Mouse (Mus musculus) forebrain, embryonic 14.5 days (tissue): ENCODE measurements around the gene Abca1. TPM values are rescaled to one million over a fixed set of nuclear protein-coding genes. Genes with fewer than 3 reads are reported as not detected.

ENCODE experiments used
- ATAC-seq: fragments of 200-750 bp; cut with Nextera tagmentation; 2 replicates; pipeline ENCODE4 v1.8.0; 2017; ENCODE audit warnings: mild to moderate bottlenecking, moderate library complexity
- DNase-seq: peaks from one replicate; pipeline ENCODE4 v3.0.0-alpha.2; 2015; ENCODE audit warnings: low spot score
- H3K27ac ChIP-seq: fragments of 300-500 bp; sonication (generic); 2 replicates; pipeline ENCODE4 v1.5.1; 2014; ENCODE audit warnings: low read depth, mild to moderate bottlenecking, control low read depth, low read length, moderate library complexity
- H3K27me3 ChIP-seq: fragments of 300-500 bp; sonication (generic); replicated peaks from 2 replicates; pipeline ENCODE4 v1.6.1; 2014; ENCODE audit warnings: low read length, control low read depth, mixed read lengths; ENCODE audit not compliant: control insufficient read depth, insufficient read depth
- H3K36me3 ChIP-seq: fragments of 300-500 bp; sonication (generic); 2 replicates; pipeline ENCODE4 v1.6.1; 2014; ENCODE audit warnings: low read length, control low read depth; ENCODE audit not compliant: control insufficient read depth, insufficient read depth
- H3K4me1 ChIP-seq: fragments of 300-500 bp; sonication (generic); 2 replicates; pipeline ENCODE4 v1.6.1; 2014; ENCODE audit warnings: antibody characterized with exemption, low read length, control low read depth; ENCODE audit not compliant: control insufficient read depth, insufficient read depth
- H3K4me2 ChIP-seq: fragments of 300-500 bp; sonication (generic); 2 replicates; pipeline ENCODE4 v1.6.1; 2014; ENCODE audit warnings: mild to moderate bottlenecking, control low read depth, low read length
- H3K4me3 ChIP-seq: fragments of 300-500 bp; sonication (generic); 2 replicates; pipeline ENCODE4 v1.5.1; 2014; ENCODE audit warnings: low read depth, low read length, control low read depth
- H3K9ac ChIP-seq: fragments of 300-500 bp; sonication (generic); 2 replicates; pipeline ENCODE4 v1.6.1; 2014; ENCODE audit warnings: mild to moderate bottlenecking, low read length, control low read depth, moderate library complexity
- H3K9me3 ChIP-seq: fragments of 300-500 bp; sonication (generic); replicated peaks from 2 replicates; pipeline ENCODE4 v1.6.1; 2016; ENCODE audit warnings: low read length, control low read depth, mixed read lengths; ENCODE audit not compliant: control insufficient read depth
- WGBS: fragments of 180-500 bp; shearing (Covaris S2); extraction: QIAGEN DNeasy Blood & Tissue Kit; methylation state at CpG from one replicate; pipeline ENCODE4 v1.1.7; 2014; 5-methylcytosine and 5-hydroxymethylcytosine counted together
- polyA plus RNA-seq: library from polyadenylated mRNA; unstranded; fragments of >200 nt; fragmentation: Nextera tagmentation; extraction: Ambion mirVana; gene quantifications from 2 replicates; pipeline ENCODE4 v1.2.1, GENCODE M21; 2014

Abca1 gene
- polyA plus RNA-seq, 1 experiment from 2014 or later = 9.6 TPM

DNA sequence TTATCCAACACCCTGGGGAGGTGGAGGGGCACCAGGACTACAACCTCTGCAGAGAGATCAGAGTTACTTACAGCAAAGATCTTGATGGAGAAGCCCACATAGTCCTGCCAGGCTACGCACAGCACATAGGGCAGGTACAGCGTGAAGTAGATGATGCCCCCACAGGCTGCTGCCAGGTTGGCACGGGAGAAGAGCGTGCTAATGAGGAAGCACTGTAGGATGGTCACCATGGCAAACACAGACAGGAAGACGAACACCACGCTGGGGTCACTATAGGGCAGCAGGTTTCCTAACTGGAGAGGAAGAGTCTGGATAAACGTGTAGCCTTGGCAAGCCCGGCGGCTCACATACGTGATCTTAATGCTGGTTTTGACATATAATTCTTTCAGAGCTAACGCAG lies 77.8 kb downstream of the Abca1 start:
- WGBS = 94% methylated on average over 11 of the region's 11 CpGs

GRCm38 (mm10) chr4:53080290-53080689 lies 79.4 kb downstream of the Abca1 start:
- no peaks in the 10 kb centered on the region for H3K9me3 ChIP-seq
- 86% methylated on average over 3 of the region's 3 CpGs for WGBS
- ATAC-seq (no peak), DNase-seq (no peak)
- H3K4me2 ChIP-seq = no peak overlapping the region
- no peaks in the 10 kb centered on the region for H3K27me3 ChIP-seq
- no peak overlapping the region for H3K9ac ChIP-seq
- peaks cover 33% of the 10 kb centered on the region for H3K36me3 ChIP-seq
- no peak overlapping the region for H3K4me3 ChIP-seq
- no peak overlapping the region for H3K27ac ChIP-seq
- H3K4me1 ChIP-seq = no peaks in the 10 kb centered on the region

More for the DNA sequence above, 77.8 kb downstream of the Abca1 start:
- Histone ChIP-seq H3K4me2 (no peak overlapping the region), H3K36me3 (peaks cover 18% of the 10 kb centered on the region), H3K4me3 (no peak overlapping the region), H3K9me3 (no peaks in the 10 kb centered on the region), H3K9ac (no peak overlapping the region), H3K27me3 (no peaks in the 10 kb centered on the region), H3K4me1 (no peaks in the 10 kb centered on the region), H3K27ac (no peak overlapping the region)
- DNase-seq (no peak), ATAC-seq (no peak)

GRCm38 (mm10) chr4:53078793-53079310 lies 80.8 kb downstream of the Abca1 start:
- no peak overlapping the region for H3K4me3 ChIP-seq
- DNase-seq (no peak), ATAC-seq (no peak)
- peaks cover 35% of the 10 kb centered on the region for H3K36me3 ChIP-seq
- WGBS = 76% methylated on average over 2 of the region's 2 CpGs
- H3K9ac ChIP-seq = no peak overlapping the region
- no peaks in the 10 kb centered on the region for H3K4me1 ChIP-seq
- no peaks in the 10 kb centered on the region for H3K27me3 ChIP-seq
- no peak overlapping the region for H3K27ac ChIP-seq
- no peak overlapping the region for H3K4me2 ChIP-seq
- no peaks in the 10 kb centered on the region for H3K9me3 ChIP-seq

GRCm38 (mm10) chr4:53076788-53077350 lies 82.8 kb downstream of the Abca1 start:
- no peak overlapping the region for H3K9ac ChIP-seq
- H3K27ac ChIP-seq = no peak overlapping the region
- H3K27me3 ChIP-seq = no peaks in the 10 kb centered on the region
- H3K9me3 ChIP-seq = no peaks in the 10 kb centered on the region
- DNase-seq (no peak), ATAC-seq (no peak)
- no peak overlapping the region for H3K4me2 ChIP-seq
- H3K36me3 ChIP-seq = peaks cover 33% of the 10 kb centered on the region
- no peaks in the 10 kb centered on the region for H3K4me1 ChIP-seq
- 92% methylated on average over 4 of the region's 4 CpGs for WGBS
- H3K4me3 ChIP-seq = no peak overlapping the region

DNA sequence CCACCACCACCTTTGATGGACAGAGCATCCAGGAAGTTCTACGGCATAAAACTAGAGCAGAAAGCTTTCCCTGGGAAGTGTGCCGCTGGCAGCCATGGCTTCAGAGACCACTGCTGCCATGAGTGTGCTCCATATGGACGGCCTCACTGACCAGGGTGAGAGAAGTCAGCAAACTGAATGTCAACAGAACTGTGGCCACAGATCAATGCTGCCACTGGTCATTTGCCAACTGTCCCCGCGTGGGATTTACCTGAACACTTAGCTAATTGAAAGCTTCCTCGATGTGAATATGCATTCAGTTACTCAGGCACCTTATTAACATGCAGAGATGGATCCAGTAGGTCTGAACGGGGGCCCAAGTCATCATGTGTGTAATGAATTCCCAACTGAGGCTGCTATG lies 86.7 kb downstream of the Abca1 start:
- no peak overlapping the region for H3K4me3 ChIP-seq
- H3K9me3 ChIP-seq = no peaks in the 10 kb centered on the region
- H3K9ac ChIP-seq = no peak overlapping the region
- no peak for DNase-seq
- H3K4me1 ChIP-seq = no peaks in the 10 kb centered on the region
- H3K27ac ChIP-seq = no peak overlapping the region
- ATAC-seq = no peak
- H3K36me3 ChIP-seq = peaks cover 28% of the 10 kb centered on the region
- 93% methylated on average over 7 of the region's 7 CpGs for WGBS
- no peaks in the 10 kb centered on the region for H3K27me3 ChIP-seq
- no peak overlapping the region for H3K4me2 ChIP-seq

DNA sequence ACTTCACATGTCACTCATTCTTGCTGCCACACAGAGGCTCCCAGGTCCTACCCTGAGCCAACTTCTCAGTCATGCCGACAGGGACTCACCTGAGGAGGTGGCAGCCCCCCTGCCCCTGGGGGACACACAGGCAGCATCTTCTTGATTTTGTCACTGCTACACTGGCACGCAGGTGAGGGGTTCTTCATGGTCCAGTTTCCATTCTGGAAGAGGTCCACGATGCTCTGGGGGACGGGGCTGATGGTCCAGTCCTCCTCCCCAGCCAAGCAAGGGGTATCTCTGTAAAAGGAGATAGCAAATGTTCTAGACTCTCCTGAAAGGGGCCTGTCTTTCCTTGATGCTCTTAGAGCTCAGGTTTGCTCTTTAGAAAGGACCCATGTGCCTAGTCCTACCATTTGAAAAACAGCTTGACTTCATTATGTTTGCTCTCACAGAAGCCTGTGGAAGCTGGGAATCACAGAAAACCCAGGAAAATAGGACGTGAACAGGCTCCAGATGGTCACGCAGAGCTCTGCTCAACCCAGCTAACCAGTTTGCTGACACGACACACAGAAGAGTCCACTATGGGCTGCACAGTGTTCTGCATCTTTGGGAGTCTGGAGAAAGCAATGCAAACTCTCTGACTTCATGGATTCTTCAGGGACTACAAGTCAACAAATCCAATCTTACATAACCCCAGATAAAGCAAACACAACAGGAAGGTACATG lies 97.2 kb downstream of the Abca1 start:
- Histone ChIP-seq H3K9ac (no peak overlapping the region), H3K36me3 (peaks cover 16% of the 10 kb centered on the region), H3K4me3 (no peak overlapping the region), H3K4me2 (no peak overlapping the region), H3K9me3 (no peaks in the 10 kb centered on the region), H3K4me1 (no peaks in the 10 kb centered on the region), H3K27ac (no peak overlapping the region), H3K27me3 (no peaks in the 10 kb centered on the region)
- 88% methylated on average over 7 of the region's 7 CpGs for WGBS
- ATAC-seq = no peak
- DNase-seq = no peak

GRCm38 (mm10) chr4:53046238-53047022 lies 113.3 kb downstream of the Abca1 start:
- H3K9me3 ChIP-seq = no peaks in the 10 kb centered on the region
- H3K4me1 ChIP-seq = no peaks in the 10 kb centered on the region
- no peaks in the 10 kb centered on the region for H3K27me3 ChIP-seq
- no peak overlapping the region for H3K4me3 ChIP-seq
- 78% methylated on average over 9 of the region's 9 CpGs for WGBS
- ATAC-seq = no peak
- H3K27ac ChIP-seq = no peak overlapping the region
- DNase-seq = no peak
- H3K9ac ChIP-seq = no peak overlapping the region
- H3K4me2 ChIP-seq = no peak overlapping the region
- H3K36me3 ChIP-seq = peaks cover 14% of the 10 kb centered on the region; the same call in 1 of the 2 replicates

GRCm38 (mm10) chr4:53045807-53046206 lies 113.9 kb downstream of the Abca1 start:
- Histone ChIP-seq H3K27ac (no peak overlapping the region), H3K9me3 (no peaks in the 10 kb centered on the region), H3K4me2 (no peak overlapping the region), H3K27me3 (no peaks in the 10 kb centered on the region), H3K36me3 (peaks cover 15% of the 10 kb centered on the region; the same call in 1 of the 2 replicates), H3K9ac (no peak overlapping the region), H3K4me3 (no peak overlapping the region), H3K4me1 (no peaks in the 10 kb centered on the region)
- 85% methylated on average over 7 of the region's 7 CpGs for WGBS
- no peak for ATAC-seq
- no peak for DNase-seq
